Mouse (Mus musculus): ENCODE results near the gene Cyyr1. TPM values are rescaled to one million over a fixed set of nuclear protein-coding genes. Genes with fewer than 3 reads are reported as not detected.

The Cyyr1 gene
- total and polyA plus RNA-seq, 2 experiments, result 1.8 to 4.2 TPM

DNA sequence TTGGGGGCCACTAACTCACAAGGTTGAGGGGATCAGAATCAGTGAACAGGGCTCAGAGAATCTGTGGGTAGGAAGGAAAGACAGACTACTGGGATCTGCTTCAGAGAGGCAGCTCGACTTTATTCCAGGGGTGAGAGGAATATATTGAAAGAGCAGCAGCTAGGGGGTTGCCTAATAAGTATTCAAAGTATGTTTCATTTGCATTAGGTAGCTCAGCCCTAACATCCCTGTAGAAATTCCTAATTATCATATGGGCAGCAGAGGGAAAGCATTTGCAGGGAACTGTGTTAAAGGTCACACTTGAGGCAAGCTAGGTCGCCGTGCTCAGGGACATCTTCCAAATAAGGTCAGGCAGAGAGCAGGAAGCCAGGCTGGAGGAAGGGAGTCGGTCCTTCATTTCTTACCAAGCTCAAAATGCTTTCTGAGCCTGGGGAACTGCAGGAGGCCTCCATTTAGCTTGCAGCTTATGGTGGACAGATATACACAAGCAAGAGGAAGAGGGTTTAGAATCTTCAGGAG, 159.7 kb downstream of the Cyyr1 start:
- H3K4me3 ChIP-seq (ENCODE audit: insufficient read depth, low read depth, low read length), result no peak overlapping the region
- H3K36me3 ChIP-seq (ENCODE audit: control insufficient read depth, insufficient read depth, low read length), result no peaks in the 10 kb centered on the region
- DNase-seq (ENCODE audit: extremely low read depth, low read depth, low spot score), result peak; percentile 19
- no peaks in the 10 kb centered on the region for H3K27me3 ChIP-seq (ENCODE audit: control insufficient read depth, insufficient read depth, low read length)
- no peak overlapping the region for H3K9ac ChIP-seq (ENCODE audit: low read depth, low read length)
- H3K27ac ChIP-seq (replicated peaks; ENCODE audit: insufficient read depth, low read depth, low read length), result no peak overlapping the region
- TF ChIP-seq POLR2A (IDR thresholded peaks at IDR 0.05; ENCODE audit: extremely low read depth, insufficient read depth, low read length) (no peak), CTCF (IDR thresholded peaks at IDR 0.05; ENCODE audit: low read depth, low read length) (no peak)
- H3K4me1 ChIP-seq (ENCODE audit: control insufficient read depth, insufficient read depth, low read length), result no peaks in the 10 kb centered on the region
- 23% methylated on average over 4 of the region's 4 CpGs for WGBS
- H3K79me2 ChIP-seq (ENCODE audit: control insufficient read depth, insufficient read depth, low read length), result no peaks in the 10 kb centered on the region

DNA sequence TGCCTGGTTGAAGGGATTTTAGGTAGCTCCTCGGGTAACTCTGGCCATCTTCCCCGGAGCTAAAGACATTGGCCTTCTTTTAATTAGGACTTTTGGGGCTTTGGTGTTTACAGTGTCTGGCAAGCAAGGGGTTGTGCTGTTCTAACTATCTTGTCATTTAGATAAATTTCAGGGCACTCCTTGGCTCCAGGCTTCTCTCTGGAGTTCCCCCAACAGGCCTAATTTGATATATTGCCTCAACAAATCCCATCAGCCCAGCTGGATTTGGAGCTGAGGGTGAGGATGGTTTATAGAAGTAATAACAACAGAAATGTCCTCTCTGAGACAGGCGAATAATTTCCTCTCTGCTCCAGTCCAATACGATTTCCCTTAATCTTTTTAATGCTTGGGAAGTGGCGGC, 166.4 kb downstream of the Cyyr1 start:
- H3K79me2 ChIP-seq (ENCODE audit: control insufficient read depth, insufficient read depth, low read length), result no peaks in the 10 kb centered on the region
- no peaks in the 10 kb centered on the region for H3K4me1 ChIP-seq (ENCODE audit: control insufficient read depth, insufficient read depth, low read length)
- no peak overlapping the region for H3K4me3 ChIP-seq (ENCODE audit: insufficient read depth, low read depth, low read length)
- 60% methylated on average over 5 of the region's 5 CpGs for WGBS
- DNase-seq (ENCODE audit: extremely low read depth, low read depth, low spot score), result peak; percentile 34
- H3K9ac ChIP-seq (ENCODE audit: low read depth, low read length), result no peak overlapping the region
- TF ChIP-seq CTCF (IDR thresholded peaks at IDR 0.05; ENCODE audit: low read depth, low read length) (no peak), POLR2A (IDR thresholded peaks at IDR 0.05; ENCODE audit: extremely low read depth, insufficient read depth, low read length) (no peak)
- no peaks in the 10 kb centered on the region for H3K27me3 ChIP-seq (ENCODE audit: control insufficient read depth, insufficient read depth, low read length)
- H3K36me3 ChIP-seq (ENCODE audit: control insufficient read depth, insufficient read depth, low read length), result no peaks in the 10 kb centered on the region
- H3K27ac ChIP-seq (replicated peaks; ENCODE audit: insufficient read depth, low read depth, low read length), result no peak overlapping the region

Other genes with a start within 250 kb of the Cyyr1 start
- 8.9 and 12.1 TPM in 2 replicates for gene Adamts1, start 249.7 kb upstream of the Cyyr1 start, total RNA-seq (2014; rRNA removed)
- 5.1 and 9.4 TPM in 2 replicates for gene Adamts1, start 249.7 kb upstream of the Cyyr1 start, polyA plus RNA-seq (2012; rRNA removed)

Data from liver, adult 2 months (tissue).